Mouse (Mus musculus) heart, adult 2 months (tissue): ENCODE data around the gene Suclg1. TPM values are rescaled to one million over a fixed set of nuclear protein-coding genes. Genes with fewer than 3 reads are reported as not detected.

Source experiments
- DNase-seq, 2 experiments: peaks; one replicate each; pipeline ENCODE4 v3.0.0; 2021
- H3K27ac ChIP-seq: fragments of 200-600 bp; 2 replicates; pipeline ENCODE4 v1.8.1; 2022
- H3K27me3 ChIP-seq: fragments of 200-500 bp; 2 replicates; pipeline ENCODE4 v1.6.1; 2012; ENCODE audit warnings: mild to moderate bottlenecking, low read length, inconsistent platforms, mixed read lengths; ENCODE audit not compliant: control insufficient read depth, insufficient read depth
- H3K36me3 ChIP-seq: fragments of 200-500 bp; 2 replicates; pipeline ENCODE4 v1.6.1; 2012; ENCODE audit warnings: low read length, inconsistent platforms; ENCODE audit not compliant: control insufficient read depth, insufficient read depth
- H3K4me1 ChIP-seq: fragments of 200-500 bp; 2 replicates; pipeline ENCODE4 v1.6.1; 2011; ENCODE audit warnings: low read length; ENCODE audit not compliant: control insufficient read depth, insufficient read depth
- H3K4me3 ChIP-seq: fragments of 200-600 bp; 2 replicates; pipeline ENCODE4 v1.8.1; 2022
- H3K79me2 ChIP-seq: fragments of 200-500 bp; replicated peaks from 2 replicates; pipeline ENCODE4 v1.6.1; 2012; ENCODE audit warnings: mild to moderate bottlenecking, inconsistent platforms, low read length, moderate library complexity, mixed read lengths; ENCODE audit not compliant: control insufficient read depth, insufficient read depth
- H3K9ac ChIP-seq: fragments of 200-500 bp; 2 replicates; pipeline ENCODE4 v1.6.1; 2012; ENCODE audit warnings: low read depth, mild to moderate bottlenecking, control low read depth, inconsistent platforms, low read length, mixed read lengths
- CTCF ChIP-seq: fragments of 200-600 bp; IDR thresholded peaks from 2 replicates; pipeline ENCODE4 v1.8.1; 2022; ENCODE audit warnings: antibody characterized with exemption, mild to moderate bottlenecking, moderate library complexity
- EP300 ChIP-seq: fragments of 200-500 bp; IDR thresholded peaks from 2 replicates; pipeline ENCODE4 v1.6.1; 2011; ENCODE audit warnings: low read depth, low read length, control low read depth; ENCODE audit not compliant: insufficient read depth
- POLR2A ChIP-seq: fragments of 200-500 bp; IDR thresholded peaks from 2 replicates; pipeline ENCODE4 v1.6.1; 2011; ENCODE audit warnings: mild to moderate bottlenecking, low read depth, low read length, control low read depth; ENCODE audit not compliant: insufficient read depth
- WGBS: fragments of 180-500 bp; shearing (Covaris S2); methylation state at CpG from one replicate; pipeline ENCODE4 v1.1.7; 2018; 5-methylcytosine and 5-hydroxymethylcytosine counted together
- intact Hi-C: fragments of 180-260 bp; cut with DNase I; formaldehyde crosslinking; loops from one replicate; pipeline ENCODE4 v1.15.1; 2025
- polyA plus RNA-seq: library from polyadenylated mRNA; depleted of rRNA; stranded (reverse); fragments of >200 nt; gene quantifications from 2 replicates; pipeline ENCODE4 v1.2.3, GENCODE M21; 2012
- total RNA-seq, 2 experiments: library from RNA; stranded (reverse); gene quantifications; 2 replicates each; pipeline ENCODE4 v1.2.3; 2021

Suclg1 gene
- total and polyA plus RNA-seq, 3 experiments: 312 to 531 (median 461) TPM

GRCm38 (mm10) chr6:73211602-73212001, 36.6 kb upstream of the Suclg1 start:
- no peak overlapping the region for H3K4me3 ChIP-seq
- no peak for TF ChIP-seq POLR2A
- TF ChIP-seq EP300: no peak
- TF ChIP-seq CTCF: no peak
- DNase-seq: no peak
- H3K9ac ChIP-seq: no peak overlapping the region
- intact Hi-C loops: no loop called here
- H3K27ac ChIP-seq: no peak overlapping the region
- no peaks in the 10 kb centered on the region for H3K4me1 ChIP-seq
- H3K27me3 ChIP-seq: no peaks in the 10 kb centered on the region
- no peaks in the 10 kb centered on the region for H3K79me2 ChIP-seq
- H3K36me3 ChIP-seq: no peaks in the 10 kb centered on the region

- intact Hi-C loops: no loop called here
- WGBS: 33% methylated on average over 25 of the region's 25 CpGs
- peak; percentile 80 to 91 for DNase-seq
- peaks cover 1% of the 10 kb centered on the region for H3K4me1 ChIP-seq
- peak within 1 kb of the TSS; percentile 6; the same call in 1 of the 2 replicates for H3K9ac ChIP-seq
- H3K27me3 ChIP-seq: no peaks in the 10 kb centered on the region
- no peaks in the 10 kb centered on the region for H3K36me3 ChIP-seq
- H3K79me2 ChIP-seq: no peaks in the 10 kb centered on the region
- TF ChIP-seq POLR2A: peak; percentile 47; the same call in 1 of the 2 replicates
- TF ChIP-seq CTCF: no peak
- H3K27ac ChIP-seq: peak within 1 kb of the TSS; percentile 85
- peak within 1 kb of the TSS; percentile 52 for H3K4me3 ChIP-seq
Observed at GRCm38 (mm10) chr6:73221189-73221957, 26.8 kb upstream of the Suclg1 start, which contains the start of gene Dnah6. TSS of gene Dnah6 (minus strand) at chr6:73221651.

- Histone ChIP-seq H3K79me2 (no peaks in the 10 kb centered on the region), H3K4me1 (peaks cover 1% of the 10 kb centered on the region), H3K36me3 (no peaks in the 10 kb centered on the region), H3K27me3 (no peaks in the 10 kb centered on the region), H3K27ac (peak overlapping the region; percentile 85), H3K4me3 (peak overlapping the region; percentile 52), H3K9ac (peak overlapping the region; percentile 6; the same call in 1 of the 2 replicates)
- intact Hi-C loops: no loop called here
- peak in 1 of 2 experiments; percentile 43 for DNase-seq
- 38% methylated on average over 23 of the region's 23 CpGs for WGBS
- TF ChIP-seq EP300 (no peak), POLR2A (no peak), CTCF (no peak)
Observed at GRCm38 (mm10) chr6:73221958-73222735, 26.0 kb upstream of the Suclg1 start.

GRCm38 (mm10) chr6:73222841-73223526, 25.2 kb upstream of the Suclg1 start:
- H3K4me1 ChIP-seq: peaks cover 1% of the 10 kb centered on the region
- 9% methylated on average over 8 of the region's 10 CpGs for WGBS
- no peak overlapping the region for H3K4me3 ChIP-seq
- intact Hi-C loops: no loop called here
- H3K27ac ChIP-seq: peak overlapping the region; percentile 85
- no peaks in the 10 kb centered on the region for H3K27me3 ChIP-seq
- TF ChIP-seq EP300: no peak
- no peak for TF ChIP-seq CTCF
- TF ChIP-seq POLR2A: no peak
- peak; percentile 87 to 89 for DNase-seq
- H3K79me2 ChIP-seq: no peaks in the 10 kb centered on the region
- no peak overlapping the region for H3K9ac ChIP-seq
- no peaks in the 10 kb centered on the region for H3K36me3 ChIP-seq

- Histone ChIP-seq H3K36me3 (no peaks in the 10 kb centered on the region), H3K4me1 (peaks cover 1% of the 10 kb centered on the region), H3K4me3 (no peak overlapping the region), H3K79me2 (no peaks in the 10 kb centered on the region), H3K9ac (no peak overlapping the region), H3K27ac (no peak overlapping the region), H3K27me3 (no peaks in the 10 kb centered on the region)
- intact Hi-C loops: loop anchor here (1.0 to 5.0 kb wide), 3 partner anchors 75 to 590 kb away; no protein-coding TSS in a partner anchor
- TF ChIP-seq POLR2A (no peak), EP300 (no peak), CTCF (peak; percentile 60)
- no peak for DNase-seq
- 39% methylated on average over 10 of the region's 10 CpGs for WGBS
Observed at GRCm38 (mm10) chr6:73227376-73228158, 20.6 kb upstream of the Suclg1 start.
